12 mouse cellular contexts compared by ENCODE assay signal in genomic region chr10:95310688-95311441, GRCm38 (mm10). TPM values are rescaled to one million over a fixed set of nuclear protein-coding genes. Genes with fewer than 3 reads are reported as not detected.
A peak's percentile ranks its signal among the peaks of the same experiment; 100 is the strongest.
DNase-seq lines count a peak whose midpoint lies in the region; ATAC-seq lines count a peak whose summit lies in the region.
"Had no signal": no experiment of that assay in that cellular context is flagged by ENCODE, and none has a peak within 500 bp of the region (broad histone marks: within the 10 kb centered on the region; RNA-seq: fewer than 3 reads in every experiment).

No protein-coding gene starts in this region.

- WGBS in embryonic facial prominence, embryonic 11.5 days = 12% methylated on average over 21 of the region's 21 CpGs
- WGBS in hindbrain, embryonic 16.5 days = 5% methylated on average over 21 of the region's 21 CpGs
- 2% methylated on average over 21 of the region's 21 CpGs for WGBS in neural tube, embryonic 14.5 days
- 52% methylated on average over 21 of the region's 21 CpGs for WGBS in liver, embryonic 11.5 days

- ATAC-seq in embryonic facial prominence, embryonic 11.5 days (replicated peaks; ENCODE audit: insufficient number of reproducible peaks, low FRiP score, low TSS enrichment, low read depth) = peak; percentile 61
- ATAC-seq in hindbrain, embryonic 16.5 days = peak; percentile 75
- peak; percentile 79 for ATAC-seq in neural tube, embryonic 14.5 days (ENCODE audit: low read depth)
- ATAC-seq in liver, embryonic 11.5 days (replicated peaks; ENCODE audit: low FRiP score) = no peak

- no peak overlapping the region for H3K9ac ChIP-seq in embryonic facial prominence, embryonic 11.5 days (replicated peaks; ENCODE audit: low read length)
- H3K9ac ChIP-seq in hindbrain, embryonic 16.5 days (ENCODE audit: low read depth, low read length) = peak overlapping the region; percentile 7; the same call in 1 of the 2 replicates
- H3K9ac ChIP-seq in neural tube, embryonic 14.5 days (replicated peaks; ENCODE audit: low read depth, low read length) = no peak overlapping the region
- H3K9ac ChIP-seq in liver, embryonic 11.5 days (ENCODE audit: low read depth, low read length) = no peak overlapping the region
- H3K9ac ChIP-seq: embryonic facial prominence, embryonic 15.5 days; kidney, embryonic 15.5 days; liver, embryonic 14.5 days had no signal

- H3K9me3 ChIP-seq in embryonic facial prominence, embryonic 11.5 days (replicated peaks; ENCODE audit: control insufficient read depth, low read length) = no peaks in the 10 kb centered on the region
- H3K9me3 ChIP-seq in hindbrain, embryonic 16.5 days (ENCODE audit: control insufficient read depth, low read length) = no peaks in the 10 kb centered on the region
- H3K9me3 ChIP-seq in neural tube, embryonic 14.5 days (ENCODE audit: control insufficient read depth, low read length) = no peaks in the 10 kb centered on the region
- no peaks in the 10 kb centered on the region for H3K9me3 ChIP-seq in liver, embryonic 11.5 days (ENCODE audit: control insufficient read depth, low read length)
- H3K9me3 ChIP-seq: embryonic facial prominence, embryonic 15.5 days; kidney, embryonic 15.5 days had no signal

- H3K27ac ChIP-seq in embryonic facial prominence, embryonic 11.5 days (replicated peaks; ENCODE audit: low read depth, low read length) = no peak overlapping the region
- 0 out of 2 replicates have a peak overlapping the region, but pooled peaks have one; percentile 42 for H3K27ac ChIP-seq in hindbrain, embryonic 16.5 days (ENCODE audit: low read depth, low read length)
- H3K27ac ChIP-seq in neural tube, embryonic 14.5 days (ENCODE audit: low read depth, low read length) = peak overlapping the region; percentile 63; the same call in 1 of the 2 replicates
- no peak overlapping the region for H3K27ac ChIP-seq in liver, embryonic 11.5 days (ENCODE audit: low read depth, low read length)
- H3K27ac ChIP-seq: embryonic facial prominence, embryonic 15.5 days; kidney, embryonic 15.5 days; liver, embryonic 14.5 days had no signal

- no peak overlapping the region for H3K4me3 ChIP-seq in embryonic facial prominence, embryonic 11.5 days (ENCODE audit: low read depth, low read length)
- H3K4me3 ChIP-seq in hindbrain, embryonic 16.5 days (ENCODE audit: low read length) = 0 out of 2 replicates have a peak overlapping the region, but pooled peaks have one; percentile 13
- no peak overlapping the region for H3K4me3 ChIP-seq in neural tube, embryonic 14.5 days (ENCODE audit: low read depth, low read length)
- no peak overlapping the region for H3K4me3 ChIP-seq in liver, embryonic 11.5 days (ENCODE audit: low read depth, low read length)
- H3K4me3 ChIP-seq: embryonic facial prominence, embryonic 15.5 days; kidney, embryonic 15.5 days had no signal

- intact Hi-C loops in left cerebral cortex, postnatal 4 days (cut with DNase I) = loop anchor here (10.0 kb wide), 1 partner anchor 306 kb away; no protein-coding TSS in a partner anchor
- intact Hi-C loops in left cerebral cortex, postnatal 36 days (cut with DNase I) = no loop called here

- H3K4me2 ChIP-seq in embryonic facial prominence, embryonic 11.5 days (ENCODE audit: low read depth, low read length) = no peak overlapping the region
- peak overlapping the region; percentile 35 for H3K4me2 ChIP-seq in hindbrain, embryonic 16.5 days (ENCODE audit: low read length)
- H3K4me2 ChIP-seq in neural tube, embryonic 14.5 days (ENCODE audit: low read depth, low read length) = peak overlapping the region; percentile 33; the same call in 1 of the 2 replicates
- no peak overlapping the region for H3K4me2 ChIP-seq in liver, embryonic 11.5 days
- H3K4me2 ChIP-seq: embryonic facial prominence, embryonic 15.5 days; kidney, embryonic 15.5 days had no signal

- peak; percentile 85 for DNase-seq in left cerebral cortex, postnatal 4 days
- DNase-seq in left cerebral cortex, postnatal 36 days (ENCODE audit: low spot score in 2 of 2) = no peak
- DNase-seq in embryonic facial prominence, embryonic 11.5 days (ENCODE audit: low spot score) = no peak
- DNase-seq in adrenal gland, adult 18-20 months (ENCODE audit: low spot score in 2 of 2) = no peak
- no peak for DNase-seq in liver, embryonic 11.5 days (ENCODE audit: low spot score)
- no peak for DNase-seq in adrenal gland, postnatal 4 days (ENCODE audit: low spot score in 2 of 2)
- DNase-seq: heart, adult 18-20 months had no signal

- H3K36me3 ChIP-seq in embryonic facial prominence, embryonic 11.5 days (replicated peaks; ENCODE audit: control insufficient read depth, insufficient read depth, low read depth, low read length) = no peaks in the 10 kb centered on the region
- no peaks in the 10 kb centered on the region for H3K36me3 ChIP-seq in hindbrain, embryonic 16.5 days (ENCODE audit: control insufficient read depth, insufficient read depth, low read length)
- no peaks in the 10 kb centered on the region for H3K36me3 ChIP-seq in neural tube, embryonic 14.5 days (ENCODE audit: control insufficient read depth, insufficient read depth, low read length)
- H3K36me3 ChIP-seq in liver, embryonic 11.5 days (ENCODE audit: control insufficient read depth, insufficient read depth, low read length) = no peaks in the 10 kb centered on the region
- H3K36me3 ChIP-seq: embryonic facial prominence, embryonic 15.5 days; kidney, embryonic 15.5 days had no signal

- no peaks in the 10 kb centered on the region for H3K27me3 ChIP-seq in embryonic facial prominence, embryonic 11.5 days (ENCODE audit: control insufficient read depth, insufficient read depth, low read length)
- no peaks in the 10 kb centered on the region for H3K27me3 ChIP-seq in hindbrain, embryonic 16.5 days (replicated peaks; ENCODE audit: control insufficient read depth, insufficient read depth, low read length)
- no peaks in the 10 kb centered on the region for H3K27me3 ChIP-seq in neural tube, embryonic 14.5 days (ENCODE audit: control insufficient read depth, insufficient read depth, low read length)
- H3K27me3 ChIP-seq in liver, embryonic 11.5 days (replicated peaks; ENCODE audit: control insufficient read depth, insufficient read depth, low read length) = no peaks in the 10 kb centered on the region
- H3K27me3 ChIP-seq: embryonic facial prominence, embryonic 15.5 days had no signal

- H3K4me1 ChIP-seq in embryonic facial prominence, embryonic 11.5 days (ENCODE audit: control insufficient read depth, insufficient read depth, low read length) = peaks cover 3% of the 10 kb centered on the region
- peaks cover 14% of the 10 kb centered on the region for H3K4me1 ChIP-seq in hindbrain, embryonic 16.5 days (ENCODE audit: control insufficient read depth, insufficient read depth, low read depth, low read length)
- H3K4me1 ChIP-seq in neural tube, embryonic 14.5 days (ENCODE audit: control insufficient read depth, insufficient read depth, low read length) = peaks cover 13% of the 10 kb centered on the region
- 0 out of 2 replicates have a peak, but pooled peaks cover 3% of the 10 kb centered on the region for H3K4me1 ChIP-seq in liver, embryonic 11.5 days (replicated peaks; ENCODE audit: control insufficient read depth, insufficient read depth, low read length)

RNA-seq across cellular contexts. Expression of gene Cradd, which starts 13.1 kb away (rescaled TPM):
- 1 to 10 TPM; 7.4 TPM for total RNA-seq in left cerebral cortex, postnatal 4 days (2021)
- total RNA-seq in left cerebral cortex, postnatal 36 days (2021) = 1 to 10 TPM; 4.8 to 7.7 TPM
- polyA plus RNA-seq in embryonic facial prominence, embryonic 11.5 days (2014; fragmentation: Nextera tagmentation; extraction: Ambion mirVana) = 15.3 and 17.1 TPM in 2 replicates
- 8.7 and 9.2 TPM in 2 replicates for polyA plus RNA-seq in hindbrain, embryonic 16.5 days (2015; fragmentation: Nextera tagmentation; extraction: Ambion mirVana)
- polyA plus RNA-seq in neural tube, embryonic 14.5 days (2014; fragmentation: Nextera tagmentation; extraction: Ambion mirVana) = 12.8 and 13.6 TPM in 2 replicates
- 1 to 10 TPM; 5.4 to 7.3 TPM for total RNA-seq in adrenal gland, adult 18-20 months (2021)
- polyA plus RNA-seq in liver, embryonic 11.5 days (2014; fragmentation: Nextera tagmentation; extraction: Ambion mirVana) = 10.1 and 10.5 TPM in 2 replicates
- 10 to 100 TPM; 13.0 to 14.0 TPM for total RNA-seq in adrenal gland, postnatal 4 days (2021)

Comparison
In these comparisons a context has a peak if more than half of its experiments do, and no peak if none do; other contexts are left out.
1. H3K27ac ChIP-seq: peak in hindbrain, embryonic 16.5 days (single experiment) and neural tube, embryonic 14.5 days (single experiment); none in embryonic facial prominence, embryonic 11.5 days (single experiment) and liver, embryonic 11.5 days (single experiment).
2. H3K4me2 ChIP-seq: peak in hindbrain, embryonic 16.5 days (single experiment) and neural tube, embryonic 14.5 days (single experiment); none in embryonic facial prominence, embryonic 11.5 days (single experiment) and liver, embryonic 11.5 days (single experiment).